In the genomic region with DNA sequence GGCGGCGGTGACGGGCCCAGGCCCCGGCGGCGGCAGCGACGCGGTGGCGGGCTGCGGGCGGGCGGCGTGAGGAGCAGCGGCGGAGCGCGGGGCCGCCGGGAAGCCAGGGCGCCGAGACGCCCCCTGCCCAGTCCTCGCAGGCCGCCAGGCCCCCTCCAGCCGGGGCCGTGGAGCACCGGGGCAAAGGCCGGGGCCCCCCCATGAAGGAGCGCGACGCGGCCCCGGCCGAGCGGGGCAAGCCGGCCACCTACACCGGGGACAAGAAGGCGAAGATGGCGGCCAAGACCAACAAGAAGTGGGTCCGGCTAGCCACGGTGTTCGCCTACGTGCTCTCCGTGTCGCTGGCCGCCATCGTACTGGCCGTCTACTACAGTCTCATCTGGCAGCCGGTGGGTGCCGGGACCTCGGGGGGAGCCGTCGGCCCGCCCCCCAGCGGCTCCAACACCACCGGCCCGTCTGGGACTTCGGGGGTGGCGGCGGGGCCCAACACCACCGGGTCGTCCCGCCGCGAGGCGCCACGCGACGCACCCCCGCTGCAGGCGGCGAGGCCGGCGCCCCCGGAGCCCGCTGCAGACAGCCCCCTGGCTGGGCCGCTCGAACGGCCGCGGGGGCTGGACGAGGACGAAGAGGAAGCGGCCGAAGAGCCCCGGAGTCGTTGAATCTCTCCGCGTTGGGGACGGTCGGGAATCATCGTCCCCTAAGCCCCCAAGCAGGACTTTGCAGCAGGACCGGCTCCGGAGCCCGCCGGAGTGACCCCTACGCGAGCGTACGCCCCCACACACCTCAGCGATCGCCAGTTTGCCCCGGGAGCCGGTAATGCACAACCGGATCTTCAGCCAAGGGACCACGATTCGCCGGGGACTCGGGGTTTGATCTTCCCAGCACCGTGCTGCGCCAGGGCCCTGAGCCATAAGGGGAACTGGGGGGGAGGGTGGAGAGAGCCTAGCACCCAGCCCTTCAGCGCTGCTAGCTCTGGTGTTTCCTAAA, we compare ENCODE assay signal across 8 mouse cellular contexts. TPM values are rescaled to one million over a fixed set of nuclear protein-coding genes. Genes with fewer than 3 reads are reported as not detected.
DNase-seq lines count a peak whose midpoint lies in the region; ATAC-seq and TF ChIP-seq lines count a peak whose summit lies in the region.

No protein-coding gene starts in this region.

- H3K27me3 ChIP-seq in thymus, adult 2 months (ENCODE audit: control insufficient read depth, insufficient read depth, low read length) = no peaks in the 10 kb centered on the region
- H3K27me3 ChIP-seq in forebrain, embryonic 16.5 days (replicated peaks; ENCODE audit: control insufficient read depth, insufficient read depth, low read length) = 0 out of 2 replicates have a peak, but pooled peaks cover 7% of the 10 kb centered on the region
- no peaks in the 10 kb centered on the region for H3K27me3 ChIP-seq in kidney, adult 2 months (replicated peaks; ENCODE audit: control insufficient read depth, insufficient read depth, low read length)

- DNase-seq in thymus, adult 2 months = peak; percentile 56
- no peak for DNase-seq in thymus, postnatal 0 days (ENCODE audit: low spot score)
- DNase-seq in cerebellum, adult 18-20 months = peak; percentile 51 to 62
- DNase-seq in kidney, adult 2 months = peak; percentile 41
- DNase-seq in lung, postnatal 4 days = peak; percentile 62
- DNase-seq in spleen, postnatal 36 days (ENCODE audit: low spot score in 2 of 2) = peak; percentile 42 to 45
- no peak for DNase-seq in ovary, adult 18-20 months (ENCODE audit: low spot score)

- no peaks in the 10 kb centered on the region for H3K36me3 ChIP-seq in thymus, adult 2 months (ENCODE audit: control insufficient read depth, insufficient read depth, low read length)
- H3K36me3 ChIP-seq in forebrain, embryonic 16.5 days (ENCODE audit: control insufficient read depth, insufficient read depth) = no peaks in the 10 kb centered on the region
- H3K36me3 ChIP-seq in kidney, adult 2 months (ENCODE audit: control insufficient read depth, insufficient read depth, low read length) = no peaks in the 10 kb centered on the region

- H3K9ac ChIP-seq in forebrain, embryonic 16.5 days (replicated peaks; ENCODE audit: low read depth, low read length) = peak overlapping the region; percentile 86

- TF ChIP-seq CTCF in thymus, adult 2 months (IDR thresholded peaks at IDR 0.05; ENCODE audit: borderline replicate concordance, control insufficient read depth, extremely low read depth, insufficient read depth, low read length, poor library complexity) = peak; percentile 35; the same call in 1 of the 2 replicates
- TF ChIP-seq CTCF in kidney, adult 2 months (conservative IDR thresholded peaks at IDR 0.05; ENCODE audit: insufficient read depth, insufficient read length, low read depth, low read length) = no peak

- peak overlapping the region; percentile 78 for H3K4me2 ChIP-seq in forebrain, embryonic 16.5 days (ENCODE audit: low read length)

- peak overlapping the region; percentile 17; the same call in 1 of the 2 replicates for H3K27ac ChIP-seq in thymus, adult 2 months (ENCODE audit: control insufficient read depth, insufficient read depth, low read length)
- H3K27ac ChIP-seq in forebrain, embryonic 16.5 days (ENCODE audit: low read length) = peak overlapping the region; percentile 12; the same call in 1 of the 2 replicates
- H3K27ac ChIP-seq in kidney, adult 2 months (ENCODE audit: insufficient read depth, low read depth, low read length) = no peak overlapping the region

- H3K9me3 ChIP-seq in forebrain, embryonic 16.5 days (ENCODE audit: control insufficient read depth, low read length) = no peaks in the 10 kb centered on the region

- ATAC-seq in forebrain, embryonic 16.5 days = peak; percentile 32

- H3K4me3 ChIP-seq in thymus, adult 2 months (ENCODE audit: control insufficient read depth, insufficient read depth, low read length) = peak overlapping the region; percentile 93
- H3K4me3 ChIP-seq in forebrain, embryonic 16.5 days (replicated peaks; ENCODE audit: low read length) = peak overlapping the region; percentile 82
- H3K4me3 ChIP-seq in kidney, adult 2 months (ENCODE audit: insufficient read depth, low read depth, low read length) = peak overlapping the region; percentile 79

- TF ChIP-seq POLR2A in thymus, adult 2 months (IDR thresholded peaks at IDR 0.05; ENCODE audit: control insufficient read depth, extremely low read depth, insufficient read depth, low read length, poor library complexity) = no peak
- no peak for TF ChIP-seq POLR2A in kidney, adult 2 months (IDR thresholded peaks at IDR 0.05; ENCODE audit: low read depth, low read length)

- WGBS in thymus, adult 2 months = 4% methylated on average over 113 of the region's 113 CpGs
- under 1% methylated on average over 83 of the region's 113 CpGs for WGBS in forebrain, embryonic 16.5 days
- WGBS in kidney, adult 2 months = 2% methylated on average over 109 of the region's 113 CpGs

- peaks cover 45% of the 10 kb centered on the region for H3K4me1 ChIP-seq in thymus, adult 2 months (replicated peaks; ENCODE audit: control insufficient read depth, insufficient read depth, low read length)
- H3K4me1 ChIP-seq in forebrain, embryonic 16.5 days (replicated peaks; ENCODE audit: control insufficient read depth, insufficient read depth, low read length) = peaks cover 28% of the 10 kb centered on the region
- peaks cover 9% of the 10 kb centered on the region; the same call in 1 of the 2 replicates for H3K4me1 ChIP-seq in kidney, adult 2 months (ENCODE audit: control insufficient read depth, insufficient read depth, low read length)

RNA-seq across cellular contexts. Expression of gene Inafm2, which starts 0.7 kb away (rescaled TPM):
- 18.9 and 25.7 TPM in 2 replicates for polyA plus RNA-seq in thymus, adult 2 months (2012; rRNA removed)
- 22.3 and 26.4 TPM in 2 replicates for polyA plus RNA-seq in thymus, postnatal 0 days (2015; fragmentation: Nextera tagmentation; extraction: Ambion mirVana)
- polyA plus RNA-seq in forebrain, embryonic 16.5 days (2015; fragmentation: Nextera tagmentation; extraction: Ambion mirVana) = 24.4 and 27.0 TPM in 2 replicates
- polyA plus RNA-seq in kidney, adult 2 months (2012; rRNA removed) = 8.1 and 8.7 TPM in 2 replicates

RNA-seq across cellular contexts. Expression of gene Ccdc9b, which starts 16.3 kb away (rescaled TPM):
- 1.2 and 1.8 TPM in 2 replicates for polyA plus RNA-seq in thymus, adult 2 months (2012; rRNA removed)
- polyA plus RNA-seq in thymus, postnatal 0 days (2015; fragmentation: Nextera tagmentation; extraction: Ambion mirVana) = 0.27 and 0.28 TPM in 2 replicates
- 1.3 and 1.6 TPM in 2 replicates for polyA plus RNA-seq in forebrain, embryonic 16.5 days (2015; fragmentation: Nextera tagmentation; extraction: Ambion mirVana)
- polyA plus RNA-seq in kidney, adult 2 months (2012; rRNA removed) = 3.4 and 3.6 TPM in 2 replicates

RNA-seq across cellular contexts. Expression of gene Plcb2, which starts 18.0 kb away (rescaled TPM):
- 79.9 and 94.4 TPM in 2 replicates for polyA plus RNA-seq in thymus, adult 2 months (2012; rRNA removed)
- polyA plus RNA-seq in thymus, postnatal 0 days (2015; fragmentation: Nextera tagmentation; extraction: Ambion mirVana) = 10.1 and 11.8 TPM in 2 replicates
- 0.63 and 1.2 TPM in 2 replicates for polyA plus RNA-seq in forebrain, embryonic 16.5 days (2015; fragmentation: Nextera tagmentation; extraction: Ambion mirVana)
- 1.9 and 3.7 TPM in 2 replicates for polyA plus RNA-seq in kidney, adult 2 months (2012; rRNA removed)

RNA-seq across cellular contexts. Expression of gene Phgr1, which starts 26.4 kb away (rescaled TPM):
- 3.3 and 4.9 TPM in 2 replicates for polyA plus RNA-seq in thymus, adult 2 months (2012; rRNA removed)
- polyA plus RNA-seq in thymus, postnatal 0 days (2015; fragmentation: Nextera tagmentation; extraction: Ambion mirVana) = 0.92 and 1.5 TPM in 2 replicates
- polyA plus RNA-seq in forebrain, embryonic 16.5 days (2015; fragmentation: Nextera tagmentation; extraction: Ambion mirVana) = not detected in 2 replicates
- not detected in 2 replicates for polyA plus RNA-seq in kidney, adult 2 months (2012; rRNA removed)

RNA-seq across cellular contexts. Expression of gene Disp2, which starts 33.3 kb away (rescaled TPM):
- polyA plus RNA-seq in thymus, adult 2 months (2012; rRNA removed) = 0.36 and 0.41 TPM in 2 replicates
- 0.07 and 0.09 TPM in 2 replicates for polyA plus RNA-seq in thymus, postnatal 0 days (2015; fragmentation: Nextera tagmentation; extraction: Ambion mirVana)
- 27.3 and 36.9 TPM in 2 replicates for polyA plus RNA-seq in forebrain, embryonic 16.5 days (2015; fragmentation: Nextera tagmentation; extraction: Ambion mirVana)
- polyA plus RNA-seq in kidney, adult 2 months (2012; rRNA removed) = 0.35 and 0.67 TPM in 2 replicates

Comparison
In these comparisons a context has a peak if more than half of its experiments do, and no peak if none do; other contexts are left out.
1. DNase-seq: peak in thymus, adult 2 months (single experiment), cerebellum, adult 18-20 months (2 of 2), kidney, adult 2 months (single experiment), lung, postnatal 4 days (2 of 2) and spleen, postnatal 36 days (2 of 2); none in thymus, postnatal 0 days (single experiment) and ovary, adult 18-20 months (single experiment).
2. Peak in every context shown above with its lines, with median percentiles within 50 percentile points of each other: H3K4me3 ChIP-seq.